Mouse (Mus musculus): Measurements from ENCODE around the gene Clcc1.

DNA sequence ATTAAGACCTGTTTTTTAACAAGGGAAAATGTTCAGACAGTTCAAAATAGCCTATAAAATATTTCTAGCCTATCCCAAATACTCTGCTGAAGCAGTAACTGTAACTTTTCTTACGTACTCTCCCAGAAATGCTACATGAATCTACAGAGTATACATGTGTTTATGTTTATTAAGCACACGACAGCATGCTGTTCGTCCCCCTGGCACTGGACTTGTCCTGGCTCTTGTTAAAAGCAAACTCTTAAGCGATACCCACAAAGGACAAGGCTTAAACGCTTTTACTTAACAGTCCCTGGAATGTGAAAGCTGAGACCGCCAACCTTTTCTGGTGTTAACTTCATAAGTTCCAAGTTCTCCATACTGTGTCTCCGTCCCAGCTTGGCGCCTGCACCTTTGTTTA, 35.7 kb downstream of the Clcc1 start:
- no peak for TF ChIP-seq EP300 (IDR thresholded peaks at IDR 0.05; ENCODE audit: insufficient read depth, low read depth, low read length)
- no peak for TF ChIP-seq CTCF (IDR thresholded peaks at IDR 0.05; ENCODE audit: low read depth, low read length)
- TF ChIP-seq POLR2A (IDR thresholded peaks at IDR 0.05; ENCODE audit: insufficient read depth, low read length) = no peak
